Mouse (Mus musculus) naive thymus-derived CD4-positive, alpha-beta T cell, adult 5 months (primary cell): ENCODE data around the gene Sik2. TPM values are rescaled to one million over a fixed set of nuclear protein-coding genes. Genes with fewer than 3 reads are reported as not detected.

Experiments
- polyA plus RNA-seq: library from polyadenylated mRNA; unstranded; fragments of 100-300 nt; shearing (Covaris generic); gene quantifications from one replicate; pipeline ENCODE4 v1.2.1, GENCODE M21; 2017

Sik2 gene
- 59.9 TPM for polyA plus RNA-seq

DNA sequence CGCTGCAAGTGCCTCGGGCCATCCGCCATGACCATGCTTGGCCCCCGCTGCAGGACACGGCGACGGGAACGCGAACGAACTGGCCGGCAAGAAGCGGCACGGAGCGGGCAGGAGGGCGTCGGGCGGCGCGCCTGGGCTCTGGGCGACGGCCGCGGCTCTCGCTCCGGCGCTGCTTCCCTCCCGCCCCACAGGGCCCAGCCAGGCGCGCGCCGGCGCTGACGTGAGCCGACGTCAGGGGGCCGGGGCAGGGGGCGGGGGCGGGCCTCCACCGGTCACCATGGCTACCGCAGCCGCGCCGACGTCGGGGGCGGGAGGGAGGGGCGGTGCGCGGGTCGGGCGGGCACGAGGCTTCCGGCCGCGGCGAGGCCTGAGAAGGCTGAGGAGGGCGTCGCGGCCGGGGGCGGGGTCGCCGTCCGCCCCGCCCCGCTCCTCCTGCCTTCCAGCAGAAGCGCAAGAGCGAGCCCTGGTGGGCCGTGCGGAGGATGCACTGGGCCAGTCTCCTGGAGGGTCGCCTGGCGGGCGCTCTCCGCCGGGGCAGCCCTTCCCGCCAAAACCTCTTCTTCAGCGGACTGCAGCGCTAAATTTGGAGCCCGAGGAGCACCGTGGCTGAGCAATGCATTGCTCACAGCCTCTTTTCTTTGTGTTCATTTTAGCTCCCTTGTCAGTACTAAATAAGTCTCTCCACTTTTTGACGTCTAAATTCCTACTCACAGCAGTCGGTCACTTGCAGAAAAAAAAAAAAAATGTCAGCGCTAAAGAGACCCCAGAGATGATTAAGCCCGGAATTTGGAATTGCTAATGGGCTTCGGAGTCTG, at the start of gene Sik2:
Gene Sik2, minus strand, starts transcription at position 233 of the 815 bp plus-strand sequence.

DNA sequence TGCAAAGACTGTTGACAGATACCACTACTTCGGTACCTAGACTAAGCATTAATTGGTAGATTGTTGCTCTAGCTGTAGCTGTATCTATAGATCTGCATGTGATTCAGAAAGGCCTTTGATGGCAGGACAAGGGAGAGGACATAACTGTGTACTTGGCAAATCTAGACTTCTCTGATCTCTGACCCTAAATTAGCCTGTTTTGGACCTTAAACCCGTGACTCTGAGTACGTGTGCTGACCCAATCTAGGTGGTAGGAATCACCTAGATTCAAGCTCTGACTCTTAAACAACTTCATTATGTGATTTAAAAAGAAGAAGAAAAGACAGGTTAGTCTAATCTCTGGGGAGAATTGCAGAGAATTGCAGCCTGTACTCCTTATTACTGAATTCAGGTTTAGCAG, 163.8 kb downstream of the Sik2 start, which contains the start of gene Ppp2r1b:
Gene Ppp2r1b, plus strand, starts transcription at position 221 of the 400 bp plus-strand sequence.

Other genes starting within 250 kb of the Sik2 start
- gene Fdxacb1, start 240.8 kb downstream of the Sik2 start, polyA plus RNA-seq, result 7.6 TPM
- 22.7 TPM for gene Alg9, start 234.1 kb downstream of the Sik2 start, polyA plus RNA-seq
- gene 1110032A03Rik, start 233.6 kb downstream of the Sik2 start, polyA plus RNA-seq, result 8.6 TPM
- gene Ppp2r1b, start 163.8 kb downstream of the Sik2 start, polyA plus RNA-seq, result 98.5 TPM
- not detected for gene Btg4, start 51.8 kb upstream of the Sik2 start, polyA plus RNA-seq
- gene Layn, start 68.0 kb upstream of the Sik2 start, polyA plus RNA-seq, result not detected
- not detected for gene 4833427G06Rik, start 93.0 kb upstream of the Sik2 start, polyA plus RNA-seq
- gene Gm32742, start 156.4 kb upstream of the Sik2 start, polyA plus RNA-seq, result not detected
- 7.9 TPM for gene Pou2af1, start 204.6 kb upstream of the Sik2 start, polyA plus RNA-seq